Mouse (Mus musculus): ENCODE data around the gene Astn1. TPM values are rescaled to one million over a fixed set of nuclear protein-coding genes. Genes with fewer than 3 reads are reported as not detected.

Gene Astn1
- polyA plus RNA-seq, 1 experiment from 2014 or later: 53.6 TPM

GRCm38 (mm10) chr1:158603056-158603455 lies 241.0 kb downstream of the Astn1 start:
- ATAC-seq (ENCODE audit: low FRiP score) (no peak), DNase-seq (ENCODE audit: low spot score) (no peak)
- Histone ChIP-seq H3K4me1 (replicated peaks; ENCODE audit: control insufficient read depth, insufficient read depth, low read length) (no peaks in the 10 kb centered on the region), H3K36me3 (replicated peaks; ENCODE audit: control insufficient read depth, insufficient read depth) (peaks cover 27% of the 10 kb centered on the region), H3K4me2 (replicated peaks) (no peak overlapping the region), H3K9me3 (ENCODE audit: control insufficient read depth, low read length) (no peaks in the 10 kb centered on the region), H3K4me3 (replicated peaks; ENCODE audit: low read length) (no peak overlapping the region), H3K27ac (no peak overlapping the region), H3K27me3 (ENCODE audit: control insufficient read depth, insufficient read depth, low read length) (no peaks in the 10 kb centered on the region), H3K9ac (no peak overlapping the region)
- 26% methylated on average over 2 of the region's 2 CpGs for WGBS

DNA sequence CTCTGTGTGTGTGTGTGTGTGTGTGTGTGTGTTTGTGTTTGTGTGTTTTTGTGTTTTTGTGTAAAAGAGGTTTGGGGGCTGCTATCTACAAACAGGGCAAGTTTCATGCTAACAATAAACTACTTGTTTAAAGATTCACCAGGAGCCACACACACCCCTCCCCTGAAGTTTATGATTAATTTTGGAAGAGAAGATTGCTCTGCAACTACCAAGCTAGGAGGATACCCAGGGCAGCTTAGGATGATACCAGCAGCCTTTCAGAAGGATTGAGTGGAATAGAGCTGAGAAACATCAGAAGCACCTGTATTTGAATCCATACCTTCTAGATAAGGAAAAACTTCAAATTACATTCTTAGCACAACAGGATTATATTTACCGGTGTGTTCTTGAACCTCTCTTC lies 242.1 kb downstream of the Astn1 start:
- Histone ChIP-seq H3K4me1 (replicated peaks; ENCODE audit: control insufficient read depth, insufficient read depth, low read length) (no peaks in the 10 kb centered on the region), H3K4me2 (replicated peaks) (no peak overlapping the region), H3K27me3 (ENCODE audit: control insufficient read depth, insufficient read depth, low read length) (no peaks in the 10 kb centered on the region), H3K36me3 (replicated peaks; ENCODE audit: control insufficient read depth, insufficient read depth) (peaks cover 30% of the 10 kb centered on the region), H3K9ac (no peak overlapping the region), H3K27ac (no peak overlapping the region), H3K9me3 (ENCODE audit: control insufficient read depth, low read length) (no peaks in the 10 kb centered on the region), H3K4me3 (replicated peaks; ENCODE audit: low read length) (no peak overlapping the region)
- 96% methylated on average over 1 of the region's 1 CpGs for WGBS
- no peak for DNase-seq (ENCODE audit: low spot score)
- ATAC-seq (ENCODE audit: low FRiP score): no peak

DNA sequence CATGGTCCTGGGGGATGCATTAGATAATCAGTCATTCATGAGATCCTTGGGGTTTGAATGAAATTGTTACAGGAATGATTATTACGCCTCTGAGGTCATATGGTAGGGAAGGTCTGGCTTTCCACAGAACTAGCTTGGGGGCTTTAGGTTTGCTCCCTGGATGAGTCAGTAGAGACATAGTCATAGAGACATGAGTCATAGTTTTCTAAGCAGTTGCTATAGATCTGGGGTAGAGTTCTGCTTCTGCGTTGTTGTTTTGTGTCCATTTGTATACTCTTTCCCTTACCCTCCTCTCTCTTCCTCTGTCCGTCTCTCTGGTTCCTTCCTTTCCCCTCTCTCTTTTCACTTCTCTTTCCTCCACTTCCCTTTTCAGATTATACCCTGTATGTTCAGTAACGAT lies 243.5 kb downstream of the Astn1 start:
- H3K27me3 ChIP-seq (ENCODE audit: control insufficient read depth, insufficient read depth, low read length): no peaks in the 10 kb centered on the region
- H3K4me2 ChIP-seq (replicated peaks): no peak overlapping the region
- H3K4me3 ChIP-seq (replicated peaks; ENCODE audit: low read length): no peak overlapping the region
- DNase-seq (ENCODE audit: low spot score) (no peak), ATAC-seq (ENCODE audit: low FRiP score) (no peak)
- peaks cover 33% of the 10 kb centered on the region for H3K36me3 ChIP-seq (replicated peaks; ENCODE audit: control insufficient read depth, insufficient read depth)
- H3K4me1 ChIP-seq (replicated peaks; ENCODE audit: control insufficient read depth, insufficient read depth, low read length): no peaks in the 10 kb centered on the region
- H3K9me3 ChIP-seq (ENCODE audit: control insufficient read depth, low read length): no peaks in the 10 kb centered on the region
- H3K9ac ChIP-seq: no peak overlapping the region
- 88% methylated on average over 4 of the region's 4 CpGs for WGBS
- H3K27ac ChIP-seq: no peak overlapping the region

GRCm38 (mm10) chr1:158606324-158606723 lies 244.3 kb downstream of the Astn1 start:
- Histone ChIP-seq H3K9me3 (ENCODE audit: control insufficient read depth, low read length) (no peaks in the 10 kb centered on the region), H3K4me3 (replicated peaks; ENCODE audit: low read length) (no peak overlapping the region), H3K4me1 (replicated peaks; ENCODE audit: control insufficient read depth, insufficient read depth, low read length) (no peaks in the 10 kb centered on the region), H3K36me3 (replicated peaks; ENCODE audit: control insufficient read depth, insufficient read depth) (peaks cover 38% of the 10 kb centered on the region), H3K27ac (no peak overlapping the region), H3K4me2 (replicated peaks) (no peak overlapping the region), H3K27me3 (ENCODE audit: control insufficient read depth, insufficient read depth, low read length) (no peaks in the 10 kb centered on the region), H3K9ac (no peak overlapping the region)
- 93% methylated on average over 10 of the region's 10 CpGs for WGBS
- DNase-seq (ENCODE audit: low spot score): no peak
- ATAC-seq (ENCODE audit: low FRiP score): no peak

GRCm38 (mm10) chr1:158607201-158607600 lies 245.1 kb downstream of the Astn1 start:
- Histone ChIP-seq H3K36me3 (replicated peaks; ENCODE audit: control insufficient read depth, insufficient read depth) (peaks cover 42% of the 10 kb centered on the region), H3K27me3 (ENCODE audit: control insufficient read depth, insufficient read depth, low read length) (no peaks in the 10 kb centered on the region), H3K9me3 (ENCODE audit: control insufficient read depth, low read length) (no peaks in the 10 kb centered on the region), H3K4me3 (replicated peaks; ENCODE audit: low read length) (no peak overlapping the region), H3K9ac (no peak overlapping the region), H3K4me1 (replicated peaks; ENCODE audit: control insufficient read depth, insufficient read depth, low read length) (no peaks in the 10 kb centered on the region), H3K4me2 (replicated peaks) (no peak overlapping the region), H3K27ac (no peak overlapping the region)
- no peak for DNase-seq (ENCODE audit: low spot score)
- no peak for ATAC-seq (ENCODE audit: low FRiP score)
- 94% methylated on average over 1 of the region's 1 CpGs for WGBS

GRCm38 (mm10) chr1:158615202-158615601 lies 253.1 kb downstream of the Astn1 start:
- ATAC-seq (ENCODE audit: low FRiP score): no peak
- Histone ChIP-seq H3K4me1 (replicated peaks; ENCODE audit: control insufficient read depth, insufficient read depth, low read length) (no peaks in the 10 kb centered on the region), H3K9ac (no peak overlapping the region), H3K27me3 (ENCODE audit: control insufficient read depth, insufficient read depth, low read length) (no peaks in the 10 kb centered on the region), H3K36me3 (replicated peaks; ENCODE audit: control insufficient read depth, insufficient read depth) (peaks cover 39% of the 10 kb centered on the region), H3K27ac (no peak overlapping the region), H3K4me3 (replicated peaks; ENCODE audit: low read length) (no peak overlapping the region), H3K9me3 (ENCODE audit: control insufficient read depth, low read length) (no peaks in the 10 kb centered on the region), H3K4me2 (replicated peaks) (no peak overlapping the region)
- 100% methylated on average over 1 of the region's 1 CpGs for WGBS
- DNase-seq (ENCODE audit: low spot score): no peak

- Histone ChIP-seq H3K4me1 (replicated peaks; ENCODE audit: control insufficient read depth, insufficient read depth, low read length) (no peaks in the 10 kb centered on the region), H3K36me3 (replicated peaks; ENCODE audit: control insufficient read depth, insufficient read depth) (peaks cover 16% of the 10 kb centered on the region), H3K9ac (no peak overlapping the region), H3K9me3 (ENCODE audit: control insufficient read depth, low read length) (no peaks in the 10 kb centered on the region), H3K27ac (no peak overlapping the region), H3K27me3 (ENCODE audit: control insufficient read depth, insufficient read depth, low read length) (no peaks in the 10 kb centered on the region), H3K4me3 (replicated peaks; ENCODE audit: low read length) (no peak overlapping the region), H3K4me2 (replicated peaks) (no peak overlapping the region)
- ATAC-seq (ENCODE audit: low FRiP score): no peak
- no peak for DNase-seq (ENCODE audit: low spot score)
- WGBS: 67% methylated on average over 4 of the region's 4 CpGs
Measured at GRCm38 (mm10) chr1:158617943-158618342, 255.9 kb downstream of the Astn1 start.

GRCm38 (mm10) chr1:158632935-158633334 lies 270.9 kb downstream of the Astn1 start:
- WGBS: 92% methylated on average over 4 of the region's 4 CpGs
- ATAC-seq (ENCODE audit: low FRiP score): no peak
- H3K4me1 ChIP-seq (replicated peaks; ENCODE audit: control insufficient read depth, insufficient read depth, low read length): no peaks in the 10 kb centered on the region
- no peak overlapping the region for H3K27ac ChIP-seq
- H3K27me3 ChIP-seq (ENCODE audit: control insufficient read depth, insufficient read depth, low read length): no peaks in the 10 kb centered on the region
- H3K36me3 ChIP-seq (replicated peaks; ENCODE audit: control insufficient read depth, insufficient read depth): no peaks in the 10 kb centered on the region
- H3K4me3 ChIP-seq (replicated peaks; ENCODE audit: low read length): no peak overlapping the region
- no peak overlapping the region for H3K9ac ChIP-seq
- no peaks in the 10 kb centered on the region for H3K9me3 ChIP-seq (ENCODE audit: control insufficient read depth, low read length)
- DNase-seq (ENCODE audit: low spot score): no peak
- no peak overlapping the region for H3K4me2 ChIP-seq (replicated peaks)

DNA sequence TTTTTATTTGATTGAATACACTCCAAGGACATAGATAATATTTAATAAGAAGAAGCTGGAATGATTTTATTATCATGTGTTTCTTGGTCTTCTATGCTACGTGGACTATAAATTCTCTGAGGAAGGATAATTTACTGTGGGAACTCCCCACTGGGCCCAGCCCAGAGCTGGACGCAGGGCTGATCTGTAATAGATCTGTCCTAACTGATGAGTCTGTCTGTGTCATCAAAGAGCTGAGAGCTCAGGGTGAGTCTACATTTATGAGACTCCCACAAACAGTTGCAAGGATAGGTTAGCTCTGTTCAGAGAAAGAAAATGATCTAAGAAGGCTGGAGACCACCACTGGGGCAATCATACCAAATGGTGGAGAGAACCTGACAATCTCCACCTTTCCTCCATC lies 271.4 kb downstream of the Astn1 start:
- Histone ChIP-seq H3K4me1 (replicated peaks; ENCODE audit: control insufficient read depth, insufficient read depth, low read length) (no peaks in the 10 kb centered on the region), H3K27ac (no peak overlapping the region), H3K4me2 (replicated peaks) (no peak overlapping the region), H3K9ac (no peak overlapping the region), H3K4me3 (replicated peaks; ENCODE audit: low read length) (no peak overlapping the region), H3K27me3 (ENCODE audit: control insufficient read depth, insufficient read depth, low read length) (no peaks in the 10 kb centered on the region), H3K9me3 (ENCODE audit: control insufficient read depth, low read length) (no peaks in the 10 kb centered on the region), H3K36me3 (replicated peaks; ENCODE audit: control insufficient read depth, insufficient read depth) (no peaks in the 10 kb centered on the region)
- WGBS: 78% methylated on average over 2 of the region's 2 CpGs
- DNase-seq (ENCODE audit: low spot score) (no peak), ATAC-seq (ENCODE audit: low FRiP score) (no peak)

- WGBS: 85% methylated on average over 2 of the region's 2 CpGs
- Histone ChIP-seq H3K9me3 (ENCODE audit: control insufficient read depth, low read length) (no peaks in the 10 kb centered on the region), H3K4me1 (replicated peaks; ENCODE audit: control insufficient read depth, insufficient read depth, low read length) (no peaks in the 10 kb centered on the region), H3K9ac (no peak overlapping the region), H3K27ac (no peak overlapping the region), H3K4me2 (replicated peaks) (no peak overlapping the region), H3K36me3 (replicated peaks; ENCODE audit: control insufficient read depth, insufficient read depth) (peaks cover 4% of the 10 kb centered on the region; the same call in 1 of the 2 replicates), H3K27me3 (ENCODE audit: control insufficient read depth, insufficient read depth, low read length) (no peaks in the 10 kb centered on the region), H3K4me3 (replicated peaks; ENCODE audit: low read length) (no peak overlapping the region)
- no peak for DNase-seq (ENCODE audit: low spot score)
- no peak for ATAC-seq (ENCODE audit: low FRiP score)
Measured at GRCm38 (mm10) chr1:158641306-158641705, 279.2 kb downstream of the Astn1 start.
